Mouse (Mus musculus) MEL-GATA-1-ER (cell line): ENCODE data around the gene Cage1.
A peak's percentile ranks its signal among the peaks of the same experiment; 100 is the strongest.

Experiments used
- DNase-seq: peaks from one replicate; pipeline ENCODE4 v3.0.0-alpha.2; 2012; ENCODE audit warnings: low read depth; ENCODE audit errors: extremely low read depth

Gene Cage1

GRCm38 (mm10) chr13:38010444-38010910 lies 26.4 kb downstream of the Cage1 start:
- DNase-seq, result peak; percentile 90

DNA sequence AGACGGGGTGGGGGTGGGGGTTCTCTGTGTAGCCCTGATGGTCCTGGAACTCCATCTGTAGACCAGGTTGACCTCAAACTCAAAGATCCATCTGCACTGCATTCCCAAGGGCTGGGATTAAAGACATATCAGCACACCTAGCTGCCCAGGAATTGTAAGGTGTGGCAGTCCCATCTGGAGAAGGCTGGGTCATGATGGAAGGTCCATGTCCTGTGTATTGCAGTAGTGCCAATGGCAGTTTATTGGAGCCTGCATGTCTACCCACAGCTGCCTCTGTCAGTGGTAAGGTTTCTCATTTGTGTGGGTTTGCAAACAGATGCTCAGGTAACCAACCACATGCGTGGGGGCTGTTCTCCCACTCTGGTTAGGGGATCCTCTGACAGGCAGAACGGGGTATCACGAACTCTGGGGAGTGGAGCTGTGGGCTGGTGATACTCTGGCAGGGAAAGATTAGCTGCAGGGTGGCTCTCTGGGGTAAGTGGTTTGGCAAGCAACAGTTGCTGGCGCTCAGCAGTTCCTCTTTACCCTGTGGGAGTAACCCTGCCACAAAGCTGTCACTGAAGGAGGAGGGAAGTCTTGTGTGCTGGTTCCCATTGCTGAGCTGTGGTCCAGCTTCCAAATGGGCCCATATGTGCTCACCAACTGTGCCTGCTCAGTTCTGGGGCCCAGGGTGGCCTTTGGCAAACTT lies 27.0 kb downstream of the Cage1 start:
- peak; percentile 96 for DNase-seq

- DNase-seq, result no peak
Measured at GRCm38 (mm10) chr13:38007972-38008371, 28.9 kb downstream of the Cage1 start.

GRCm38 (mm10) chr13:38002461-38002860 lies 34.4 kb downstream of the Cage1 start:
- DNase-seq, result no peak

DNA sequence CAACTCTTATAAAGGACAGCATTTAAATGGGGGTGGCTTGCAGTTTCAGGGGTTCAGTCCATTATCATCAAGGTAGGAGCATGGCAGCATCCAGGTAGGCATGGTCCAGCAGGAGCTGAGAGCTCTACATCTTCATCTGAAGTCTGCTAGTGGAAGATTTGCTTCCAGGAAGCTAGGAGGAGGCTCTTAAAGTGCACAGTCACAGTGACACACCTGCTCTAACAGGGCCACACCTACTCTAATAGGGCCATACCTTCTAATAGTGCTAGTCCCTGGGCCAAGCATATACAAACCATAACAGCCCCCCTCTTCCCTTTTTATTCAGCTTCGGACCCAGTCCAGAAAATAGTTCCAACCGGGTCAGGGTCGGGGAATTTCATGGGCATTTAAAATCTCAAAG lies 37.2 kb downstream of the Cage1 start:
- no peak for DNase-seq

- DNase-seq, result no peak
Measured at GRCm38 (mm10) chr13:37994405-37994749, 42.5 kb downstream of the Cage1 start.

- peak; percentile 84 for DNase-seq
Measured at GRCm38 (mm10) chr13:37993704-37994404, 43.0 kb downstream of the Cage1 start, which contains the start of gene Ssr1. Ssr1 (minus strand) TSS chr13:37994217.

- no peak for DNase-seq
Measured at GRCm38 (mm10) chr13:37993376-37993703, 43.5 kb downstream of the Cage1 start.

- DNase-seq, result peak; percentile 20
Measured at GRCm38 (mm10) chr13:37992638-37993371, 44.1 kb downstream of the Cage1 start.

GRCm38 (mm10) chr13:37989701-37990100 lies 47.2 kb downstream of the Cage1 start:
- no peak for DNase-seq

DNA sequence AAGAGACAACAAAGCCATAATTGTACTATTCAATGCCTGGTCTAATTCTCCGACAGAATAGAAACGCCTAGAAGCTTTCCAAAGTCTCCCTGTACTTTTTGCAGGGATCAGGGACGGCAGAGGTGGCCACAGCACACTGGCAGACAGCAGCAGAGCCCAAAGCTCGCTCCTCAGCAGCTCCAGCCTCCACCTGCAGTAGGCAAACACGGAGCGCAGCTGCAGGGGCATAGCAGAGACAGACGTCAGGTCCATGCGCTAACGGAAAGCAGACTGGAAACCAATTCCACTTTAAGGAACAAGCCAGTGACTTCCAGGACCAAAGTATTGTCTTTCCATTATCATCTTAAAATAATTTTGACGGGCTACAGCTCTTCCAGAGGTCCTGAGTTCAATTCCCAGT lies 50.7 kb downstream of the Cage1 start:
- DNase-seq, result no peak

DNA sequence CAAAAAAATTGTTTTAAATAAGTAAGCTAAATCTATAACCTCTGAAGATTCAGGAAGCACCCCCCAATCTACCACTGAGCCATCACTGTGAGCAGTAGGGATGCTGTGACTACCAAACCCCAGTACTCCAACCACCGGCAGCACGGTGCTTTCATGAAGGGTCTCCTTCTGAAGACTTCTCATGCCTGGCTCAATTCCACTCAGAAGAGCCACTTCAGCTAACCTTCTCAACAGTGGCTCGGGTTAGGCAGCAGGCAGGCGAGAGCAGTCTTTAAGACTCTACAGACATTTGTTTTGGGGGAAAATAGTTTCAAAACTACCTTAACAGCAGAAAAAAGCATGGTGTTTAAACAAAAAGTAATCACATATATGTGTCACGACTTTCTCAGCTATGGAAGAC lies 55.8 kb downstream of the Cage1 start:
- no peak for DNase-seq

DNA sequence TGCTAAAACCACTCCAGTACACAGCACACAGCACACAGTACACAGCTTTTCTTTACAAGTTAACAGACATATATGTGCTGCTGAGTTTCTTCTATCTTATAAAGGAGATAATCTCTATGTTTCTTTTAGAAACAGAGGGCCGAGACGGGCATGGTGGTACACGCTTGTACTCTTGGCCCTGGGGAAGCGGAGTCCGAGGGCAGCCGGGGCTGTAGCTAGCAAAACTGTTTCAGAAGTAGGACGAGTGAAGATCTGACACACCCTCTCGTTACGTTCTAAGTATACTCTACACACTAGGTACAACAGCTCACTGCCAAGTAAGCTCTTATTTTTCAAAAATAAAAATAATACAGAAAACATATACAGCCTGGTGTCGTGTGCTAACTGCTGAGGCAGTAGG lies 56.5 kb downstream of the Cage1 start:
- no peak for DNase-seq

- no peak for DNase-seq
Measured at GRCm38 (mm10) chr13:37979506-37979905, 57.4 kb downstream of the Cage1 start.

DNA sequence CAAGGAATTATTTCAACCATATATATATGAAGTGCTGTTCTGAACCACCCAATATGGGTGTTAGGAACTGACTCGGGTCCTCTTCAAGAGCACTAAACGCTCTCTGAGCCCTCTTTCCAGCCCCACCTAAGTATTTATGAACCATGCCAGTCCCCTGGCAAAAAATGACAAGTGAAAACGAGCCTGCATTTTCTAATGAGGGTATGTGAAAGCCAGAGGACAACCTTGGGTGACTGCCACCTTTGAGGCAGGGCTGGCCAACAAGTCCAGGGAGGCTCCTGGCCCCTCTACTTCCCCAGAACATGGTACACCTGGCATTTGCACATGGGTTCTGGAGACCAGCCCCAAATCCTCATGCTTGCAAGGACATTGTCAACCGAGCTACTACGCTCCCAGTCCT lies 62.1 kb downstream of the Cage1 start:
- no peak for DNase-seq

DNA sequence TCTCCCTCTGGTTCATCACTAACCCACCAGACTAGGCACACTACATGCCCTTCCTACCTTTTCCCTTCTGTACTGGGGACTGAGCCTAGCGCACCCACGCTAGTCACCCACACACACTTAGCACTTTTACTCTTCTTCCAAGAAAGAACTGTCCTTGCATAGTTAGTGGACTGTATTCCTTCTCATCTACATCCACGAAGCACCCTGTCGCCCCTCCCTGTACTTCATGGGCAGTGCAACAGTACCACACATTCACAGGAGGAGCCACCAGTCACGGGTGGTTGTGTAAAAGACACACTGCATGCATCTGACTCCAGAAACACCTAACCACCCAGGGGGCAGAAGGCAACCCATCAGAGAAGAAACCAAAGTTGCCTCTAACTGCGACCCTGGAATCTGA lies 62.8 kb downstream of the Cage1 start:
- DNase-seq, result no peak

DNA sequence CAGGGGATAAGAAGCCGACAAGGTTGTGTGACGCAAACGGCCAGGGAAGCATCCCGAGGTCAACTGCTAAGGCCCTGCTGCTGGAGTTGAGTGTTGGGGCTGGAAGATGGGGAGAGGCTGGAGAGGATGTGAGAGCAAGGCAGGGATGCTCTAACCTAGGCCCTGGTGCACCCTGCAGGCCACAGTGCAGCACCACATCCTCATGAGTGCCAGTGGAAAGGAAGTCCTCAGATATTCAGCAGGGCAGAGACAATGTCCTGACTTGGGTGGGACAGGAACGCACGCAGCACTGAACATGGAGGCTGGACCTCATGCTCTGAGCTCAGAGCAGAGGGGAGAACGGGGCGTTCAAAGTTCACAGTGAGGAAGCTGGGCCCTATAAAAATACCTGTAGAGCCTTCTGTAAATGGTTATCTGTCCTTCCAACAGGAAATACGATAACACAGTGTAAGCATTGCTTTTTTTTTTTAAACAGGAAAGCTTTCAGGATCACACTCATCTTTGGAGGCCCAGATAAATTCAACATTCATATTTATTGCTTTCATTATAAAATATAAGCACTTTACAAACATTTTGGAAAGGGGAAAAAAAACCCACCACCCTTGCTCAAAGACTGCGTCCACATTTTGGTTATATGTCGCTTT lies 65.9 kb downstream of the Cage1 start:
- DNase-seq, result no peak

DNA sequence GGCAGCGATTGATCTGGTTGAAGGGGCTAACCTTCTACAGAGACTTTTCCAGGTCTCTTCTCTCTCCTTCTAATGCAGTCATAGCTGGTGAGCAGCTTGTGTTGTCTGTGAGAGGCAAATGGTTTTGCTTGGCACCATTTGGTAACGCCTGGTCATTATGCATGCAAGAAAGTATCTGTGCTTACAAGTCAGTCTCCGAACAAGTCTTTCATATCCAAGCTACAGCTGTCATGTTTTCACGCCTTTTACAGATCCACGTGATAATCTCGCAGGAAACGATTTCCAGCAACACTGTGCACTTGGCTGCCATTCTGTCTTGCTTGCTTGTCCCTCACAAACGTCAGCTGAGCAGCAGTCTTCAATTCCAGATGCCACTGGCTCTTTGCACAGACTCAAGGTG lies 66.9 kb downstream of the Cage1 start:
- no peak for DNase-seq

DNA sequence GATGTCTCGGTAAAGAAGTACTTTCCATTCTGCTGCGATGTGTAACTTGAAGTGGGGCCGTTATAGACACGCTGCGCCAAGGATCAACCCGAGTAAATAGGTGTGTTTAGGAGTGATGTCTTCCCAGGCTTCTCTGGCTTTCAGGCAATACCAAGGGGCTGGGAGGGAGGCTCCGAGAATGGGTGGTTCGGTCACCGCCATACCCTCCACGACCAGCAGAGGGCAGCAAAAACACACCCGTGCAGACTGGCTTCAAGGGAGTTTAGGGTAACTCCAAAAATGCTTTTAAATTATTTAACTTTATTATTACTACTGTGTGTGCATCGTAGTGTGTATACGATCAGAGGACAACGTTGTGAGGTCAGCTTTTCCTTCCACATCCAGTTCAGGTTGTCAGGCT lies 67.5 kb downstream of the Cage1 start:
- peak; percentile 43 for DNase-seq

DNA sequence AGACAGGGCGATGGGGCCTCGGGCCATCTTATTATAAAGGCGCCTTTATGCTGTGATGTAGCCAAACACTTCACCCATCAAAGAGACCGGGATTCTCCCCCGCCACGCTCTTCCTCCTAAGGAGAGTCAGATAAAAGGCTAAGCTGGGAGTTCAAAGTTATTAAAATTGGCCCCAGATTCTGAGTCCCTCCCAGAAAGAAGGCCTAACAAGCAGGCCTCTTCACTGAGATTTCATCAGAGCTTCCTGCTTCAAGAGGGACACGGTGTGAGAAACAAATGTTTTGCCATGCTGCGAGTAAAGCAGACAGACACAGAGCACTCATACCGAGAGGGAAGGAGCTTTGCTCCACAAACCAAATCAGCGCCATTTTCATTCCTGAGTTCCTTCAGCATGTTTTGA lies 69.3 kb downstream of the Cage1 start:
- no peak for DNase-seq

DNA sequence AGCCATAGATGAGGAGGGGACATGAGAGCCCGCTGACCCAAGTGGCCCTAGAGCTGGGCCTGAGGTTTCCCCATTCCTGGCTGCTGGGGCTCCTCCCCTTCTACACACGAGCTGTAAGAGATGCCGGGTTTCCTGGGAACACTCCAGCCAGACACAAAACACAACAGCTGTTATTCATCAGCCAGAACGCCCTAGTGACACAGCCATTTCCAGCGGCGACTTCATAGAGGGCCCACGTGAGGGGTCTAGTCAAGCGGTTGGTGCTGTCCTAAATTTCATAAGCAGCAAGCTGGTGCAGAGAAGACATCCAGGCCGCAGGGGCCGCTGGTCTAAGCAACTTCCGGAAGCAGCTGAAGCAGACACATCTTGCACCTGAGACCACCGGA lies 69.8 kb downstream of the Cage1 start:
- DNase-seq, result no peak
